8 mouse cellular contexts compared by ENCODE assay signal in genomic region chr19:46523480-46524151, GRCm38 (mm10). TPM values are rescaled to one million over a fixed set of nuclear protein-coding genes. Genes with fewer than 3 reads are reported as not detected.
DNase-seq lines count a peak whose midpoint lies in the region; ATAC-seq lines count a peak whose summit lies in the region.

No protein-coding gene starts in this region.

- 8% methylated on average over 20 of the region's 20 CpGs for WGBS in kidney, embryonic 14.5 days
- WGBS in neural tube, embryonic 12.5 days = 3% methylated on average over 20 of the region's 20 CpGs

- peak overlapping the region; percentile 11 for H3K4me3 ChIP-seq in kidney, embryonic 14.5 days (ENCODE audit: low read length)
- peak overlapping the region; percentile 9; the same call in 1 of the 2 replicates for H3K4me3 ChIP-seq in neural tube, embryonic 12.5 days

- no peaks in the 10 kb centered on the region for H3K27me3 ChIP-seq in kidney, embryonic 14.5 days (ENCODE audit: control insufficient read depth, insufficient read depth, low read length)
- no peaks in the 10 kb centered on the region for H3K27me3 ChIP-seq in neural tube, embryonic 12.5 days (replicated peaks)

- peak overlapping the region; percentile 40 for H3K4me2 ChIP-seq in kidney, embryonic 14.5 days (replicated peaks; ENCODE audit: low read depth, low read length)
- peak overlapping the region; percentile 57 for H3K4me2 ChIP-seq in neural tube, embryonic 12.5 days (replicated peaks)

- intact Hi-C loops in gastrocnemius, postnatal 14 days (cut with DNase I; ENCODE audit: low total_unique reads) = no loop called here

- H3K9ac ChIP-seq in kidney, embryonic 14.5 days (ENCODE audit: low read depth, low read length) = peak overlapping the region; percentile 35; the same call in 1 of the 2 replicates
- H3K9ac ChIP-seq in neural tube, embryonic 12.5 days = 0 out of 2 replicates have a peak overlapping the region, but pooled peaks have one; percentile 38

- peak; percentile 80 for ATAC-seq in kidney, embryonic 14.5 days (ENCODE audit: low FRiP score, low TSS enrichment)
- peak; percentile 87 for ATAC-seq in neural tube, embryonic 12.5 days (ENCODE audit: low FRiP score, low read depth)

- no peaks in the 10 kb centered on the region for H3K9me3 ChIP-seq in kidney, embryonic 14.5 days (ENCODE audit: control insufficient read depth, low read length)
- no peaks in the 10 kb centered on the region for H3K9me3 ChIP-seq in neural tube, embryonic 12.5 days

- no peaks in the 10 kb centered on the region for H3K36me3 ChIP-seq in kidney, embryonic 14.5 days (ENCODE audit: control insufficient read depth, insufficient read depth, low read length)
- no peaks in the 10 kb centered on the region for H3K36me3 ChIP-seq in neural tube, embryonic 12.5 days

- peaks cover 51% of the 10 kb centered on the region for H3K4me1 ChIP-seq in kidney, embryonic 14.5 days (ENCODE audit: control insufficient read depth, insufficient read depth, low read length)
- H3K4me1 ChIP-seq in neural tube, embryonic 12.5 days = peaks cover 66% of the 10 kb centered on the region

- H3K27ac ChIP-seq in kidney, embryonic 14.5 days (ENCODE audit: low read depth, low read length) = peak overlapping the region; percentile 94
- peak overlapping the region; percentile 74 for H3K27ac ChIP-seq in neural tube, embryonic 12.5 days

- DNase-seq in gastrocnemius, postnatal 14 days = peak; percentile 81
- DNase-seq in gastrocnemius, adult 18-20 months (ENCODE audit: low spot score) = no peak
- DNase-seq in cerebellum, postnatal 14 days = peak; percentile 48 to 57
- DNase-seq in heart, adult 18-20 months = peak; percentile 68 to 76
- peak; percentile 62 for DNase-seq in liver
- no peak for DNase-seq in urinary bladder, postnatal 10 days (ENCODE audit: low spot score)

RNA-seq across cellular contexts. Expression of gene Trim8, which starts 22.1 kb away (rescaled TPM):
- 10 to 100 TPM; 20.1 to 23.1 TPM for total RNA-seq in gastrocnemius, postnatal 14 days (2021)
- 10 to 100 TPM; 17.6 to 22.5 TPM for total RNA-seq in gastrocnemius, adult 18-20 months (2021)
- 10 to 100 TPM; 33.9 to 38.8 TPM for total RNA-seq in heart, adult 18-20 months (2021)
- polyA plus RNA-seq in kidney, embryonic 14.5 days (2014; fragmentation: Nextera tagmentation; extraction: Ambion mirVana) = 28.3 and 35.6 TPM in 2 replicates
- polyA plus RNA-seq in neural tube, embryonic 12.5 days (2016; fragmentation: Nextera tagmentation; extraction: Ambion mirVana) = 39.1 and 43.0 TPM in 2 replicates

RNA-seq across cellular contexts. Expression of gene Arl3, which starts 49.4 kb away (rescaled TPM):
- total RNA-seq in gastrocnemius, postnatal 14 days (2021) = 10 to 100 TPM; 47.1 to 56.5 TPM
- total RNA-seq in gastrocnemius, adult 18-20 months (2021) = 10 to 100 TPM; 79.9 to 86.2 TPM
- total RNA-seq in heart, adult 18-20 months (2021) = 10 to 100 TPM; 34.6 to 38.1 TPM
- 98.3 and 182 TPM in 2 replicates for polyA plus RNA-seq in kidney, embryonic 14.5 days (2014; fragmentation: Nextera tagmentation; extraction: Ambion mirVana)
- 190 and 194 TPM in 2 replicates for polyA plus RNA-seq in neural tube, embryonic 12.5 days (2016; fragmentation: Nextera tagmentation; extraction: Ambion mirVana)

RNA-seq across cellular contexts. Expression of gene Sfxn2, which starts 49.5 kb away (rescaled TPM):
- total RNA-seq in gastrocnemius, postnatal 14 days (2021) = 1 to 10 TPM; 2.8 to 3.4 TPM
- total RNA-seq in gastrocnemius, adult 18-20 months (2021) = 1 to 10 TPM; 2.2 to 3.8 TPM
- 1 to 10 TPM; 2.0 to 2.8 TPM for total RNA-seq in heart, adult 18-20 months (2021)
- 18.1 and 25.1 TPM in 2 replicates for polyA plus RNA-seq in kidney, embryonic 14.5 days (2014; fragmentation: Nextera tagmentation; extraction: Ambion mirVana)
- 11.4 and 12.2 TPM in 2 replicates for polyA plus RNA-seq in neural tube, embryonic 12.5 days (2016; fragmentation: Nextera tagmentation; extraction: Ambion mirVana)

Comparison
In these comparisons a context has a peak if more than half of its experiments do, and no peak if none do; other contexts are left out.
1. DNase-seq: peak in gastrocnemius, postnatal 14 days (single experiment), cerebellum, postnatal 14 days (2 of 2), heart, adult 18-20 months (2 of 2) and liver (single experiment); none in gastrocnemius, adult 18-20 months (single experiment) and urinary bladder, postnatal 10 days (single experiment).